Comparison of ENCODE assay signal across 27 mouse cellular contexts in genomic region chr16:54047836-54048235, GRCm38 (mm10).
"Had no signal": no experiment of that assay in that cellular context is flagged by ENCODE, and none has a peak within 500 bp of the region (broad histone marks: within the 10 kb centered on the region; RNA-seq: fewer than 3 reads in every experiment).

No protein-coding gene starts in this region.

- DNase-seq: cerebellum, adult 9-10 months; cerebellum, adult 9-11 months; cerebellum, postnatal 10 days; cerebellum, postnatal 14 days; cerebellum, postnatal 25 days; cerebellum, postnatal 36 days; embryo, embryonic 11 days; forebrain, postnatal 0 days; gastrocnemius, adult 2 months; gastrocnemius, postnatal 10 days; gastrocnemius, postnatal 14 days; gastrocnemius, postnatal 25 days; gastrocnemius, postnatal 36 days; heart, adult 11 months; heart, adult 18-20 months; heart, adult 2 months had no signal

- H3K4me3 ChIP-seq: embryonic facial prominence, embryonic 10.5 days; embryonic facial prominence, embryonic 12.5 days; embryonic facial prominence, embryonic 13.5 days; embryonic facial prominence, embryonic 15.5 days; erythroblast, embryonic 14.5 days; forebrain, embryonic 10.5 days; forebrain, embryonic 12.5 days; forebrain, embryonic 13.5 days; forebrain, embryonic 15.5 days; gastrocnemius, adult 2 months; heart, adult 2 months had no signal

- H3K36me3 ChIP-seq: embryonic facial prominence, embryonic 10.5 days; embryonic facial prominence, embryonic 12.5 days; embryonic facial prominence, embryonic 13.5 days; embryonic facial prominence, embryonic 15.5 days; forebrain, embryonic 10.5 days; forebrain, embryonic 12.5 days; forebrain, embryonic 15.5 days had no signal

- H3K4me1 ChIP-seq: embryonic facial prominence, embryonic 10.5 days; embryonic facial prominence, embryonic 12.5 days; embryonic facial prominence, embryonic 13.5 days; embryonic facial prominence, embryonic 15.5 days; forebrain, embryonic 10.5 days; forebrain, embryonic 12.5 days; forebrain, embryonic 13.5 days; forebrain, embryonic 15.5 days had no signal

- H3K9ac ChIP-seq: embryonic facial prominence, embryonic 12.5 days; embryonic facial prominence, embryonic 13.5 days; embryonic facial prominence, embryonic 15.5 days; forebrain, embryonic 12.5 days; forebrain, embryonic 13.5 days; forebrain, embryonic 15.5 days; forebrain, postnatal 0 days had no signal

- H3K4me2 ChIP-seq: embryonic facial prominence, embryonic 12.5 days; embryonic facial prominence, embryonic 13.5 days; embryonic facial prominence, embryonic 15.5 days; forebrain, embryonic 12.5 days; forebrain, embryonic 13.5 days; forebrain, embryonic 15.5 days had no signal

- H3K27ac ChIP-seq: embryonic facial prominence, embryonic 10.5 days; embryonic facial prominence, embryonic 12.5 days; embryonic facial prominence, embryonic 13.5 days; embryonic facial prominence, embryonic 15.5 days; forebrain, embryonic 10.5 days; forebrain, embryonic 12.5 days; forebrain, embryonic 13.5 days; forebrain, embryonic 15.5 days; gastrocnemius, adult 2 months; heart, adult 2 months had no signal

- H3K9me3 ChIP-seq: embryonic facial prominence, embryonic 10.5 days; embryonic facial prominence, embryonic 12.5 days; embryonic facial prominence, embryonic 13.5 days; embryonic facial prominence, embryonic 15.5 days; forebrain, embryonic 10.5 days; forebrain, embryonic 12.5 days; forebrain, embryonic 13.5 days; forebrain, embryonic 15.5 days had no signal

- ATAC-seq: forebrain, embryonic 13.5 days; forebrain, embryonic 14.5 days; forebrain, embryonic 15.5 days; forebrain, embryonic 16.5 days; forebrain, postnatal 0 days had no signal

- H3K27me3 ChIP-seq: embryonic facial prominence, embryonic 12.5 days; embryonic facial prominence, embryonic 13.5 days; embryonic facial prominence, embryonic 15.5 days; forebrain, embryonic 12.5 days; forebrain, embryonic 13.5 days; forebrain, embryonic 15.5 days had no signal
